Mouse (Mus musculus): ENCODE measurements at regions not wholly inside any gene's neighbourhood (a gene's known extent, or its start where the extent isn't known, plus 50 kb on each side); places are given as distances from the start of the nearest gene placed in this dataset.

DNA sequence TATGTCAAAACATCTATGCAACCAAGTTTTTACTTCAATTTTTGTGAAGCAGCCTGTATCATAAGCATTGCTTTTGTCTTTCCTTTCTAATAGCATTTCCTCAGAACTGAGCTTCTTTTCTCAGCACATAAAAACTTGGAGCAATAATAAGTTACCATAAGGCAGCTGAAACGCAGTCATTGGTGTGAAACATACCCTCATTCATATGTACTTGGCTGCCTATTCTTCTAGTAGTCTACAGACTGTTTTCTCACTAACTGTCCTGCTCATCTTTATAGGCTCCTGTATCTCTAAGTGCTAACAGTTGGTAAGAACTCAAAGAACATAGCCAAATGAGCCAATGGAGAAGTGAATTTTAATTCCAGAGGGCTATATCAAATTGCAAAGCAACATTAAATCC, 454.6 kb upstream of the Ptprd start:
- no peak for DNase-seq

DNA sequence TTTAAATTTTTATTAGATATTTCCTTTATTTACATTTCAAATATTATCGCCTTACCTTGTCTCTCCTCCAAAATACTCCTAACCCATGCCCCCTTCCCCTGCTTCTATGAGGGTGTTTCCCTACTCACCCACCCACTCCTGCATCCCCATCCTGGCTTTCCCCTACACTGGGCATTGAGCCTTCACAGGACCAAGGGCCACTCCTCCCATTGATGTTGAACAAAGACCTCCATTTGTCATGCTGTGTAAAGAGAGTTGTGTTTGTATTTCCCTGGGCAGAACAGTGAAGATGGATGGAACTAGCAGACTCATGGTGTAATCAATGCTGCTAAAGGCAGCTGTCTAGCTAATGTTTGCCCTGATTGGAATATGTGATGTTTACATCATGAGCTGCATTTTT, 431.0 kb upstream of the Ptprd start:
- DNase-seq: no peak

DNA sequence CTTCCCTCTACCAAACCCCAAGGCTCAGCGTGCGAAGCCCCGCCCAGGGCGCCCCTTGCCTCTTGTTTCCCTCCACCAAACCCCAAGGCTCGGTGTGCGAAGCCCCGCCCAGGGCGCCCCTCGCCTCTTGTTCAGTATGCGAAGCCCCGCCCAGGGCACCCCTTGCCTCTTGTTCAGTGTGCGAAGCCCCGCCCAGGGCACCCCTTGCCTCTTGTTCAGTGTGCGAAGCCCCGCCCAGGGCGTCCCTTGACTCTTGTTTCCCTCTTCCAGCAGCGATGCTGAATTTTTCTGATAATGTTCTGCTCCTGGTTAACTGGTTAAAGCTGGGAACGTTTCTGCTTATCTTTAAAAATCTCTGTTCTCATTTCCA, 394.7 kb upstream of the Ptprd start:
- no peak for DNase-seq

DNA sequence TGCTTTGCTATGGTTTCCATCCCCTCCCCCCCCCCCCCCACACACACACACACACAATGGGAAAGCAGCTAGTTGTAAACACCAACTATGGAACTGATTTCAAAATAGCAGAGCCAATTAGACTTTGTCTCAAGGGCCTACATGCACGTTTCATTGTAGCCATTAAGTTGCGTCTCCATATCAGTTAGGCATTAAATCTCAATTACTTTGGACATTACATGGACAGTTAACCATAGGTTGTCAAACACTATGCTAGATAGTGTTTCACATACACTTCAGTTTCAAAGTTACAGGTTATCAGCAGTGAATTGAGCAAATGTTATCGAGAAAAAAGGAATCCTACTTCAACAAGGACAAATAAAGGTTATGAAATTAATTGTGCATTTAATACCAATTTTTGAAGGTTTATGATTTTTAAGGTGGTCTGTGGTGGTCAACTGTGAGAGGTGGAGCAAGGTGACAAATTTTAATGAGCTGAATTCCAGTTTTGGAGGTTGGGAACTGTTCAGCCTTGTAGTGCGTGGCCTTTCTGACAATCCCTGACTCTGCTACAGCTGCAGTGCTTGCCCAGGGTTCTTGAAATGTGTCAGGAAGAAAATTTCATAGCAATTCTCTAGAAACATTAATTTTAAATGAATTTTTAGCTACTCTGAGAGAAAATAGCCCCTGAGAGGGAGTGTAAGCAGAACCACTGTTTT, 394.2 kb upstream of the Ptprd start:
- no peak for DNase-seq

DNA sequence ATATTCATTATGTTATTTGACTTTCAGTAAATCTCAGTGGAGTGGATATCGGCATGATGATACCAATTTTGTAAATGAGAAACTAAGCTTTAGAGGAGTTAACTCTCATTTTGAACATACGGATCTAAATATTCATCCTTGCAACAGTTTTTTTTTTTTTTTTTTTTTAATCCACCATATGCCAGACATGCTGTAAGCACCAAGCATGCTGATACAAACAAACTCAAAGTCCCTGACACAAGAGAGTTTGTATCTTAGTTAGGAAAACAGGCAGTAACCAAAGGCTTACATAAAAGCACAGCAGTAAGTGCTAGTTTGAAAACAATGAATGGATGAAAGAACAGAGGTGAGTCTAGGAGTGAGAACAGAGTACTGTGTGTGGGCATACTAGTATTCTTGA, 369.8 kb upstream of the Ptprd start:
- DNase-seq: no peak

DNA sequence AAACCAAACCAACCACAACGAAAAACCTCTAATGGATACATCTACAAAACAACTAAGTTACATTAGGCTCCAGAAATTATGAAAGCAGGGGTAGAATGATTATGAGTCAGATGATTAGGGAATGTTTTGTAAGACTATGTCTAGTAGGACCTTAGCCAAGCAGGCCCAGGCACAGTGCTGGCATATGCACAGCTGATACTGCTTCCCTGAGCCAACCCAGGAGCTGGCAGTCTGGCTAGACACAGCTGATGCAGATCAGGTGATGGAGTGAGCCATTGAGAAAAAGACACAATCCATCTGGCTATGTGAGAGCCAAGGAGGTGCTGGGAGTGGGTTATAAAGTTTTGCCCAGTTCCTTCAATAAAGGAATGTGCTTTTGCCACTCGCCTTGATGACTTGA, 353.6 kb upstream of the Ptprd start:
- DNase-seq: peak; percentile 1
